Mouse (Mus musculus) kidney, adult 2 months (tissue): ENCODE measurements around the gene Selenon. TPM values are rescaled to one million over a fixed set of nuclear protein-coding genes. Genes with fewer than 3 reads are reported as not detected.

Source experiments
- DNase-seq: peaks from one replicate; pipeline ENCODE4 v3.0.0; 2021
- H3K27ac ChIP-seq: fragments of 200-500 bp; 2 replicates; pipeline ENCODE4 v1.5.1; 2012; ENCODE audit warnings: low read depth, low read length, control low read depth, inconsistent platforms; ENCODE audit not compliant: insufficient read depth
- H3K27me3 ChIP-seq: fragments of 200-500 bp; replicated peaks from 2 replicates; pipeline ENCODE4 v1.6.1; 2012; ENCODE audit warnings: mild to moderate bottlenecking, moderate library complexity, low read length, inconsistent platforms; ENCODE audit not compliant: control insufficient read depth, insufficient read depth
- H3K36me3 ChIP-seq: fragments of 200-500 bp; 2 replicates; pipeline ENCODE4 v1.6.1; 2012; ENCODE audit warnings: mild to moderate bottlenecking, moderate library complexity, low read length, inconsistent platforms; ENCODE audit not compliant: control insufficient read depth, insufficient read depth
- H3K4me1 ChIP-seq: fragments of 200-500 bp; 2 replicates; pipeline ENCODE4 v1.6.1; 2011; ENCODE audit warnings: low read length; ENCODE audit not compliant: control insufficient read depth, insufficient read depth
- H3K4me3 ChIP-seq: fragments of 200-500 bp; 2 replicates; pipeline ENCODE4 v1.5.1; 2011; ENCODE audit warnings: mild to moderate bottlenecking, low read depth, low read length, control low read depth; ENCODE audit not compliant: insufficient read depth
- CTCF ChIP-seq: fragments of 200-500 bp; conservative IDR thresholded peaks from 2 replicates; pipeline ENCODE4 v1.5.1; 2011; ENCODE audit warnings: low read depth, mild to moderate bottlenecking, control low read depth, low read length, moderate library complexity, mixed read lengths; ENCODE audit not compliant: insufficient read depth, insufficient read length
- POLR2A ChIP-seq: fragments of 200-500 bp; IDR thresholded peaks from one replicate; pipeline ENCODE4 v1.6.1; 2011; ENCODE audit warnings: low read depth, low read length, control low read depth
- whole genome bisulfite sequencing: fragments of 180-500 bp; shearing (Covaris S2); methylation state at CpG from one replicate; pipeline ENCODE4 v1.1.7; 2018; 5-methylcytosine and 5-hydroxymethylcytosine counted together
- polyA plus RNA-seq: library from polyadenylated mRNA; depleted of rRNA; stranded (reverse); fragments of >200 nt; gene quantifications from 2 replicates; pipeline ENCODE4 v1.2.3, GENCODE M21; 2012; rRNA removed

Gene Selenon
- polyA plus RNA-seq: 9.8 and 10.2 TPM in 2 replicates

- WGBS: 8% methylated on average over 66 of the region's 67 CpGs
- TF ChIP-seq CTCF: no peak
- no peak for TF ChIP-seq POLR2A
- no peaks in the 10 kb centered on the region for H3K36me3 ChIP-seq
- no peaks in the 10 kb centered on the region for H3K4me1 ChIP-seq
- no peaks in the 10 kb centered on the region for H3K27me3 ChIP-seq
- peak within 1 kb of the TSS; percentile 51 for H3K4me3 ChIP-seq
- H3K27ac ChIP-seq: no peak within 1 kb of the TSS
- DNase-seq: peak; percentile 65
Measured at GRCm38 (mm10) chr4:134551494-134552316, at the start of gene Selenon. TSS of gene Selenon (minus strand) at chr4:134552166.

- DNase-seq: peak; percentile 47
- WGBS: 34% methylated on average over 8 of the region's 8 CpGs
- no peaks in the 10 kb centered on the region for H3K27me3 ChIP-seq
- no peak overlapping the region for H3K4me3 ChIP-seq
- TF ChIP-seq CTCF: no peak
- TF ChIP-seq POLR2A: no peak
- peaks cover 7% of the 10 kb centered on the region; the same call in 1 of the 2 replicates for H3K4me1 ChIP-seq
- H3K36me3 ChIP-seq: no peaks in the 10 kb centered on the region
- peak overlapping the region; percentile 57 for H3K27ac ChIP-seq
Measured at GRCm38 (mm10) chr4:134601404-134601803, 49.4 kb upstream of the Selenon start.

GRCm38 (mm10) chr4:134600777-134601176, 48.8 kb upstream of the Selenon start:
- H3K27ac ChIP-seq: peak overlapping the region; percentile 57
- no peaks in the 10 kb centered on the region for H3K36me3 ChIP-seq
- H3K27me3 ChIP-seq: no peaks in the 10 kb centered on the region
- no peak for TF ChIP-seq CTCF
- no peak for TF ChIP-seq POLR2A
- DNase-seq: peak; percentile 28
- H3K4me3 ChIP-seq: no peak overlapping the region
- WGBS: 71% methylated on average over 7 of the region's 7 CpGs
- H3K4me1 ChIP-seq: peaks cover 7% of the 10 kb centered on the region; the same call in 1 of the 2 replicates

- no peaks in the 10 kb centered on the region for H3K36me3 ChIP-seq
- DNase-seq: no peak
- H3K4me1 ChIP-seq: peaks cover 7% of the 10 kb centered on the region; the same call in 1 of the 2 replicates
- 93% methylated on average over 9 of the region's 9 CpGs for WGBS
- no peaks in the 10 kb centered on the region for H3K27me3 ChIP-seq
- TF ChIP-seq POLR2A: no peak
- no peak for TF ChIP-seq CTCF
- no peak overlapping the region for H3K27ac ChIP-seq
- H3K4me3 ChIP-seq: no peak overlapping the region
Measured at GRCm38 (mm10) chr4:134600060-134600459, 48.1 kb upstream of the Selenon start.

GRCm38 (mm10) chr4:134596816-134597692, 45.1 kb upstream of the Selenon start:
- no peaks in the 10 kb centered on the region for H3K36me3 ChIP-seq
- H3K4me1 ChIP-seq: peaks cover 9% of the 10 kb centered on the region; the same call in 1 of the 2 replicates
- no peak for TF ChIP-seq POLR2A
- TF ChIP-seq CTCF: no peak
- 81% methylated on average over 10 of the region's 10 CpGs for WGBS
- no peak overlapping the region for H3K27ac ChIP-seq
- no peak for DNase-seq
- H3K27me3 ChIP-seq: no peaks in the 10 kb centered on the region
- H3K4me3 ChIP-seq: no peak overlapping the region

GRCm38 (mm10) chr4:134594731-134595439, 42.9 kb upstream of the Selenon start:
- Histone ChIP-seq H3K4me1 (peaks cover 11% of the 10 kb centered on the region; the same call in 1 of the 2 replicates), H3K27me3 (no peaks in the 10 kb centered on the region), H3K36me3 (no peaks in the 10 kb centered on the region), H3K27ac (no peak overlapping the region), H3K4me3 (no peak overlapping the region)
- no peak for TF ChIP-seq CTCF
- no peak for TF ChIP-seq POLR2A
- DNase-seq: peak; percentile 25
- WGBS: 85% methylated on average over 10 of the region's 10 CpGs
